Mouse (Mus musculus): ENCODE results near the gene Fignl2. TPM values are rescaled to one million over a fixed set of nuclear protein-coding genes. Genes with fewer than 3 reads are reported as not detected.

Fignl2 gene
- polyA plus RNA-seq, 1 experiment from 2014 or later = 0.19 TPM

GRCm38 (mm10) chr15:101005717-101006116 is 72.7 kb downstream of the Fignl2 start:
- Histone ChIP-seq H3K27me3 (peaks cover 17% of the 10 kb centered on the region), H3K4me2 (no peak overlapping the region), H3K9me3 (no peaks in the 10 kb centered on the region; the same call in 1 of the 2 replicates), H3K4me3 (no peak overlapping the region), H3K9ac (no peak overlapping the region), H3K36me3 (no peaks in the 10 kb centered on the region), H3K27ac (no peak overlapping the region), H3K4me1 (peaks cover 21% of the 10 kb centered on the region)
- 79% methylated on average over 8 of the region's 8 CpGs for WGBS
- no peak for ATAC-seq (ENCODE audit: borderline replicate concordance, extremely low read depth, low FRiP score, low TSS enrichment)

GRCm38 (mm10) chr15:101004538-101004937 is 73.8 kb downstream of the Fignl2 start:
- Histone ChIP-seq H3K4me1 (peaks cover 21% of the 10 kb centered on the region), H3K27ac (no peak overlapping the region), H3K27me3 (peaks cover 17% of the 10 kb centered on the region), H3K9me3 (no peaks in the 10 kb centered on the region; the same call in 1 of the 2 replicates), H3K4me2 (no peak overlapping the region), H3K4me3 (no peak overlapping the region), H3K36me3 (no peaks in the 10 kb centered on the region), H3K9ac (no peak overlapping the region)
- no peak for ATAC-seq (ENCODE audit: borderline replicate concordance, extremely low read depth, low FRiP score, low TSS enrichment)
- 78% methylated on average over 3 of the region's 3 CpGs for WGBS

GRCm38 (mm10) chr15:101002466-101002865 is 75.9 kb downstream of the Fignl2 start:
- Histone ChIP-seq H3K27ac (no peak overlapping the region), H3K9me3 (no peaks in the 10 kb centered on the region; the same call in 1 of the 2 replicates), H3K27me3 (peaks cover 18% of the 10 kb centered on the region; the same call in 1 of the 2 replicates), H3K9ac (no peak overlapping the region), H3K36me3 (no peaks in the 10 kb centered on the region), H3K4me3 (no peak overlapping the region), H3K4me1 (peaks cover 9% of the 10 kb centered on the region; the same call in 1 of the 2 replicates), H3K4me2 (no peak overlapping the region)
- WGBS = 80% methylated on average over 3 of the region's 3 CpGs
- no peak for ATAC-seq (ENCODE audit: borderline replicate concordance, extremely low read depth, low FRiP score, low TSS enrichment)

- H3K4me3 ChIP-seq = no peak overlapping the region
- no peaks in the 10 kb centered on the region for H3K36me3 ChIP-seq
- H3K27ac ChIP-seq = no peak overlapping the region
- H3K9me3 ChIP-seq = no peaks in the 10 kb centered on the region
- no peak for ATAC-seq (ENCODE audit: borderline replicate concordance, extremely low read depth, low FRiP score, low TSS enrichment)
- H3K4me2 ChIP-seq = no peak overlapping the region
- H3K27me3 ChIP-seq = peaks cover 13% of the 10 kb centered on the region; the same call in 1 of the 2 replicates
- H3K4me1 ChIP-seq = peaks cover 3% of the 10 kb centered on the region; the same call in 1 of the 2 replicates
- H3K9ac ChIP-seq = no peak overlapping the region
- 86% methylated on average over 1 of the region's 1 CpGs for WGBS
Measured at GRCm38 (mm10) chr15:101001685-101002084, 76.7 kb downstream of the Fignl2 start.

Other genes with a start within 250 kb of the Fignl2 start
- 1.4 and 2.1 TPM in 2 replicates for gene Scn8a, start 208.7 kb downstream of the Fignl2 start, polyA plus RNA-seq (2015; fragmentation: Nextera tagmentation; extraction: Ambion mirVana)
- gene Gm47841, start 31.2 kb downstream of the Fignl2 start, polyA plus RNA-seq (2015; fragmentation: Nextera tagmentation; extraction: Ambion mirVana) = 0.19 TPM in 1 of 2 replicates, not detected in the other
- gene Ankrd33, start 37.2 kb upstream of the Fignl2 start, polyA plus RNA-seq (2015; fragmentation: Nextera tagmentation; extraction: Ambion mirVana) = not detected in 2 replicates
- 68.2 and 72.4 TPM in 2 replicates for gene Acvrl1, start 50.0 kb upstream of the Fignl2 start, polyA plus RNA-seq (2015; fragmentation: Nextera tagmentation; extraction: Ambion mirVana)
- 5.9 and 6.0 TPM in 2 replicates for gene Acvr1b, start 95.5 kb upstream of the Fignl2 start, polyA plus RNA-seq (2015; fragmentation: Nextera tagmentation; extraction: Ambion mirVana)
- gene Grasp, start 145.6 kb upstream of the Fignl2 start, polyA plus RNA-seq (2015; fragmentation: Nextera tagmentation; extraction: Ambion mirVana) = 6.9 and 7.9 TPM in 2 replicates
- 9.2 and 9.9 TPM in 2 replicates for gene Nr4a1, start 175.7 kb upstream of the Fignl2 start, polyA plus RNA-seq (2015; fragmentation: Nextera tagmentation; extraction: Ambion mirVana)
- 74.5 and 76.8 TPM in 2 replicates for gene Atg101, start 205.7 kb upstream of the Fignl2 start, polyA plus RNA-seq (2015; fragmentation: Nextera tagmentation; extraction: Ambion mirVana)
- gene 6030408B16Rik, start 214.6 kb upstream of the Fignl2 start, polyA plus RNA-seq (2015; fragmentation: Nextera tagmentation; extraction: Ambion mirVana) = 48.1 and 50.0 TPM in 2 replicates

Data from lung, embryonic 15.5 days (tissue).